Mouse (Mus musculus) liver, adult 2 months (tissue): ENCODE measurements around the gene Ptges. TPM values are rescaled to one million over a fixed set of nuclear protein-coding genes. Genes with fewer than 3 reads are reported as not detected.

ENCODE experiments used
- DNase-seq: peaks from one replicate; pipeline ENCODE4 v3.0.0-alpha.2; 2011; ENCODE audit warnings: low read depth, low spot score; ENCODE audit errors: extremely low read depth
- H3K27ac ChIP-seq: fragments of 200-500 bp; replicated peaks from 2 replicates; pipeline ENCODE4 v1.5.1; 2012; ENCODE audit warnings: low read depth, mild to moderate bottlenecking, control low read depth, inconsistent platforms, low read length; ENCODE audit not compliant: insufficient read depth
- H3K27me3 ChIP-seq: fragments of 200-500 bp; 2 replicates; pipeline ENCODE4 v1.6.1; 2012; ENCODE audit warnings: mild to moderate bottlenecking, moderate library complexity, low read length, inconsistent platforms; ENCODE audit not compliant: control insufficient read depth, insufficient read depth
- H3K36me3 ChIP-seq: fragments of 200-500 bp; 2 replicates; pipeline ENCODE4 v1.6.1; 2012; ENCODE audit warnings: low read length, inconsistent platforms; ENCODE audit not compliant: control insufficient read depth, insufficient read depth
- H3K4me1 ChIP-seq: fragments of 200-500 bp; 2 replicates; pipeline ENCODE4 v1.6.1; 2011; ENCODE audit warnings: low read length; ENCODE audit not compliant: control insufficient read depth, insufficient read depth
- H3K4me3 ChIP-seq: fragments of 200-500 bp; 2 replicates; pipeline ENCODE4 v1.5.1; 2011; ENCODE audit warnings: low read depth, mild to moderate bottlenecking, control low read depth, low read length, moderate library complexity; ENCODE audit not compliant: insufficient read depth
- H3K79me2 ChIP-seq: fragments of 200-500 bp; 2 replicates; pipeline ENCODE4 v1.6.1; 2012; ENCODE audit warnings: inconsistent platforms, mild to moderate bottlenecking, low read length, moderate library complexity; ENCODE audit not compliant: control insufficient read depth, insufficient read depth
- H3K9ac ChIP-seq: fragments of 200-500 bp; 2 replicates; pipeline ENCODE4 v1.6.1; 2012; ENCODE audit warnings: low read depth, mild to moderate bottlenecking, control low read depth, inconsistent platforms, low read length
- CTCF ChIP-seq: fragments of 200-500 bp; IDR thresholded peaks from 2 replicates; pipeline ENCODE4 v1.5.1; 2011; ENCODE audit warnings: low read depth, low read length, control low read depth
- POLR2A ChIP-seq: fragments of 200-500 bp; IDR thresholded peaks from 2 replicates; pipeline ENCODE4 v1.6.1; 2011; ENCODE audit warnings: low read length, control low read depth; ENCODE audit not compliant: insufficient read depth; ENCODE audit errors: extremely low read depth
- WGBS: fragments of 180-500 bp; shearing (Covaris S2); methylation state at CpG from one replicate; pipeline ENCODE4 v1.1.7; 2018; 5-methylcytosine and 5-hydroxymethylcytosine counted together
- polyA plus RNA-seq: library from polyadenylated mRNA; depleted of rRNA; stranded (reverse); fragments of >200 nt; gene quantifications from 2 replicates; pipeline ENCODE4 v1.2.3, GENCODE M21; 2012
- total RNA-seq: library from RNA; depleted of rRNA; stranded (reverse); fragments of >200 nt; gene quantifications from 2 replicates; pipeline ENCODE4 v1.2.3, GENCODE M21; 2014

Ptges gene
- total and polyA plus RNA-seq, 2 experiments: 0.09 to 0.17 TPM

DNA sequence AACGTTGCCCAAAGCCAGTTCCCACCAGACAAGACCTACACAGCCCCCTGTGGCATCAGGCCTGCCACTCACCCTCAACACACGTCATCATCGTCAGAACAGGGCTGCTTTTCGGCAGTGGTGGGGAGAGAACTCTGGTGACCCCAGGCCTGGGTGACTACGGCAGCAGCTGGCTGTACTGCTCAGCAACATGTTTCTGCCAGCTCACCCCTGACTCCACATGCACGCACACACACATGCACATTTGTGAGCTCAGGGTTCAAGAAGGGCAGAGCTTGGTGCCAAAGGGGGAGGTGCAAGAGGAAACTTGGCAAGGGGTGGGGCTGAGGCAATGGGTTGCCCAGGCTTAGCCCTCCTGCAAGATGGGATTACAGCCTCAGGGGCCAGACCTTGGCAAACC is 32.4 kb downstream of the Ptges start:
- peaks cover 16% of the 10 kb centered on the region for H3K4me1 ChIP-seq
- no peak overlapping the region for H3K4me3 ChIP-seq
- H3K9ac ChIP-seq: no peak overlapping the region
- no peaks in the 10 kb centered on the region for H3K79me2 ChIP-seq
- H3K36me3 ChIP-seq: no peaks in the 10 kb centered on the region
- 22% methylated on average over 6 of the region's 6 CpGs for WGBS
- H3K27ac ChIP-seq: no peak overlapping the region
- peak; percentile 84 for DNase-seq
- H3K27me3 ChIP-seq: no peaks in the 10 kb centered on the region
- TF ChIP-seq POLR2A: no peak

- peaks cover 16% of the 10 kb centered on the region for H3K4me1 ChIP-seq
- peak; percentile 75 for DNase-seq
- no peak overlapping the region for H3K4me3 ChIP-seq
- H3K79me2 ChIP-seq: no peaks in the 10 kb centered on the region
- H3K27me3 ChIP-seq: no peaks in the 10 kb centered on the region
- 51% methylated on average over 7 of the region's 7 CpGs for WGBS
- H3K27ac ChIP-seq: no peak overlapping the region
- no peak for TF ChIP-seq POLR2A
- TF ChIP-seq CTCF: no peak
- no peaks in the 10 kb centered on the region for H3K36me3 ChIP-seq
- no peak overlapping the region for H3K9ac ChIP-seq
Measured at GRCm38 (mm10) chr2:30893946-30894345, 35.7 kb downstream of the Ptges start.

GRCm38 (mm10) chr2:30893399-30893798 is 36.3 kb downstream of the Ptges start:
- DNase-seq: peak; percentile 98
- no peaks in the 10 kb centered on the region for H3K79me2 ChIP-seq
- H3K27me3 ChIP-seq: no peaks in the 10 kb centered on the region
- peak; percentile 55 for TF ChIP-seq CTCF
- TF ChIP-seq POLR2A: no peak
- peaks cover 16% of the 10 kb centered on the region for H3K4me1 ChIP-seq
- 10% methylated on average over 6 of the region's 6 CpGs for WGBS
- no peak overlapping the region for H3K4me3 ChIP-seq
- peak overlapping the region; percentile 49; the same call in 1 of the 2 replicates for H3K27ac ChIP-seq
- no peaks in the 10 kb centered on the region for H3K36me3 ChIP-seq
- no peak overlapping the region for H3K9ac ChIP-seq

- TF ChIP-seq CTCF: peak; percentile 74
- TF ChIP-seq POLR2A: no peak
- H3K36me3 ChIP-seq: no peaks in the 10 kb centered on the region
- no peak overlapping the region for H3K9ac ChIP-seq
- peaks cover 10% of the 10 kb centered on the region for H3K4me1 ChIP-seq
- DNase-seq: peak; percentile 50
- WGBS: 25% methylated on average over 3 of the region's 3 CpGs
- no peak overlapping the region for H3K4me3 ChIP-seq
- H3K27me3 ChIP-seq: no peaks in the 10 kb centered on the region
- no peaks in the 10 kb centered on the region for H3K79me2 ChIP-seq
- no peak overlapping the region for H3K27ac ChIP-seq
Measured at GRCm38 (mm10) chr2:30891002-30891401, 38.7 kb downstream of the Ptges start.

GRCm38 (mm10) chr2:30885453-30886163 is 44.1 kb downstream of the Ptges start:
- H3K9ac ChIP-seq: no peak overlapping the region
- TF ChIP-seq CTCF: no peak
- TF ChIP-seq POLR2A: no peak
- 17% methylated on average over 9 of the region's 9 CpGs for WGBS
- no peak for DNase-seq
- no peaks in the 10 kb centered on the region for H3K4me1 ChIP-seq
- H3K27me3 ChIP-seq: no peaks in the 10 kb centered on the region
- H3K36me3 ChIP-seq: no peaks in the 10 kb centered on the region
- H3K4me3 ChIP-seq: no peak overlapping the region
- no peak overlapping the region for H3K27ac ChIP-seq
- H3K79me2 ChIP-seq: no peaks in the 10 kb centered on the region

- Histone ChIP-seq H3K27me3 (no peaks in the 10 kb centered on the region), H3K36me3 (no peaks in the 10 kb centered on the region), H3K79me2 (no peaks in the 10 kb centered on the region), H3K27ac (no peak overlapping the region), H3K4me1 (no peaks in the 10 kb centered on the region), H3K9ac (no peak overlapping the region), H3K4me3 (no peak overlapping the region)
- WGBS: over 99% methylated on average over 4 of the region's 4 CpGs
- no peak for DNase-seq
- no peak for TF ChIP-seq POLR2A
- no peak for TF ChIP-seq CTCF
Measured at GRCm38 (mm10) chr2:30884852-30885373, 44.8 kb downstream of the Ptges start.
